Mouse (Mus musculus) cerebellum, adult 2 months (tissue): Measurements from ENCODE around the gene Klhl25.

Experiments
- CTCF ChIP-seq: fragments of 200-500 bp; IDR thresholded peaks from 2 replicates; pipeline ENCODE4 v1.5.1; 2011; ENCODE audit warnings: low read depth, mild to moderate bottlenecking, control low read depth, low read length, moderate library complexity, borderline replicate concordance; ENCODE audit not compliant: insufficient read depth
- POLR2A ChIP-seq: fragments of 200-500 bp; IDR thresholded peaks from 2 replicates; pipeline ENCODE4 v1.6.1; 2011; ENCODE audit warnings: low read length, control low read depth, borderline replicate concordance; ENCODE audit not compliant: insufficient read depth

GRCm38 (mm10) chr7:75826360-75827103 is 21.6 kb upstream of the Klhl25 start:
- TF ChIP-seq POLR2A = no peak
- no peak for TF ChIP-seq CTCF
